Mouse (Mus musculus): Measurements from ENCODE around the gene H2al1i. TPM values are rescaled to one million over a fixed set of nuclear protein-coding genes. Genes with fewer than 3 reads are reported as not detected.

Gene H2al1i
- total RNA-seq, 1 experiment from 2014 or later: not detected

Other genes with a start within 250 kb of the H2al1i start
- gene H2al1a, start 25.4 kb upstream of the H2al1i start, total RNA-seq (2021): not detected in 2 replicates
- gene H2al1b, start 22.2 kb upstream of the H2al1i start, total RNA-seq (2021): not detected in 2 replicates
- not detected in 2 replicates for gene H2al1c, start 19.0 kb upstream of the H2al1i start, total RNA-seq (2021)
- gene H2al1d, start 15.8 kb upstream of the H2al1i start, total RNA-seq (2021): not detected in 2 replicates
- gene H2al1e, start 12.7 kb upstream of the H2al1i start, total RNA-seq (2021): not detected in 2 replicates
- gene H2al1f, start 9.5 kb upstream of the H2al1i start, total RNA-seq (2021): not detected in 2 replicates
- gene H2al1g, start 6.4 kb upstream of the H2al1i start, total RNA-seq (2021): not detected in 2 replicates
- gene H2al1h, start 3.2 kb upstream of the H2al1i start, total RNA-seq (2021): not detected in 2 replicates
- not detected in 2 replicates for gene H2al1j, start 3.2 kb downstream of the H2al1i start, total RNA-seq (2021)

Measured in adrenal gland, postnatal 25 days (tissue).